Mouse (Mus musculus) forebrain, embryonic 12.5 days (tissue): ENCODE data around the gene Celsr3. TPM values are rescaled to one million over a fixed set of nuclear protein-coding genes. Genes with fewer than 3 reads are reported as not detected.

Experiments used
- ATAC-seq: fragments of 200-750 bp; cut with Nextera tagmentation; 2 replicates; pipeline ENCODE4 v1.8.0; 2017; ENCODE audit warnings: moderate TSS enrichment; ENCODE audit not compliant: low FRiP score
- H3K27ac ChIP-seq: fragments of 300-500 bp; sonication (generic); 2 replicates; pipeline ENCODE4 v1.5.1; 2016; ENCODE audit warnings: mild to moderate bottlenecking
- H3K27me3 ChIP-seq: fragments of 300-500 bp; sonication (generic); 2 replicates; pipeline ENCODE4 v1.6.1; 2016; ENCODE audit warnings: mild to moderate bottlenecking
- H3K36me3 ChIP-seq: fragments of 300-500 bp; sonication (generic); replicated peaks from 2 replicates; pipeline ENCODE4 v1.6.1; 2016; ENCODE audit warnings: mild to moderate bottlenecking
- H3K4me1 ChIP-seq: fragments of 300-500 bp; sonication (generic); 2 replicates; pipeline ENCODE4 v1.6.1; 2016
- H3K4me2 ChIP-seq: fragments of 300-500 bp; sonication (generic); 2 replicates; pipeline ENCODE4 v1.6.1; 2016; ENCODE audit warnings: mild to moderate bottlenecking, moderate library complexity
- H3K4me3 ChIP-seq: fragments of 300-500 bp; sonication (generic); replicated peaks from 2 replicates; pipeline ENCODE4 v1.5.1; 2016; ENCODE audit warnings: mild to moderate bottlenecking
- H3K9ac ChIP-seq: fragments of 300-500 bp; sonication (generic); 2 replicates; pipeline ENCODE4 v1.6.1; 2016; ENCODE audit warnings: mild to moderate bottlenecking
- H3K9me3 ChIP-seq: fragments of 300-500 bp; sonication (generic); 2 replicates; pipeline ENCODE4 v1.6.1; 2016
- WGBS: fragments of 180-500 bp; shearing (Covaris S2); methylation state at CpG from one replicate; pipeline ENCODE4 v1.1.7; 2016; 5-methylcytosine and 5-hydroxymethylcytosine counted together
- polyA plus RNA-seq: library from polyadenylated mRNA; unstranded; fragments of >200 nt; fragmentation: Nextera tagmentation; extraction: Ambion mirVana; gene quantifications from 2 replicates; pipeline ENCODE4 v1.2.1, GENCODE M21; 2016

Gene Celsr3
- polyA plus RNA-seq, 1 experiment from 2014 or later: 13.0 TPM

DNA sequence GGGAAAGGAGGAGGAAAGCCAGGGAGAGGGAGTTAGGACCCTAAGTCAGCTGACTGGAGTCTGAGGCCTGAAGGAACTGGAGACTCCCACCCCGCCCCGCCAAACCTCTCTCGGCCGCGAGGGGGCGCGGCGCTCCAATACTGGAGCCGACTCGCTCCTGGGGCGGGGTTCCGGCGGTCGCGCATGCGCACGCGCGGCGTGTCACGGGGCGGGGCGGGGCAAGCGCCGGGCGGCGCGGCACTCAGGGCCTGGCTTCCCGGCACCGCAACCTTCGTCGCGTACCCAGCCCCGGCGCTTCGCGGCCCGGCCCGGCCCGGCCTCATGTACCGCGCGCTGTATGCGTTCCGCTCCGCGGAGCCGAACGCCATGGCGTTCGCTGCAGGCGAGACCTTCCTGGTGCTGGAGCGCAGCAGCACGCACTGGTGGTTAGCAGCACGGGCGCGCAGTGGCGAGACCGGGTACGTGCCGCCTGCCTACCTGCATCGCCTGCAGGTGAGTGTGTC lies 17.9 kb upstream of the Celsr3 start, which contains the start of gene Nckipsd:
Gene Nckipsd, plus strand, starts transcription at position 206 of the 503 bp plus-strand sequence.
- Histone ChIP-seq H3K9me3 (no peaks in the 10 kb centered on the region), H3K4me2 (peak within 1 kb of the TSS; percentile 87), H3K27me3 (no peaks in the 10 kb centered on the region; the same call in 1 of the 2 replicates), H3K9ac (peak within 1 kb of the TSS; percentile 92), H3K4me1 (peaks cover 15% of the 10 kb centered on the region), H3K27ac (peak within 1 kb of the TSS; percentile 38; the same call in 1 of the 2 replicates), H3K4me3 (peak within 1 kb of the TSS; percentile 79), H3K36me3 (peaks cover 59% of the 10 kb centered on the region)
- under 1% methylated on average over 60 of the region's 62 CpGs for WGBS
- ATAC-seq: peak; percentile 90

GRCm38 (mm10) chr9:108809188-108809587 lies 16.9 kb upstream of the Celsr3 start:
- peak overlapping the region; percentile 92 for H3K9ac ChIP-seq
- H3K27me3 ChIP-seq: no peaks in the 10 kb centered on the region; the same call in 1 of the 2 replicates
- no peak overlapping the region for H3K27ac ChIP-seq
- H3K4me2 ChIP-seq: peak overlapping the region; percentile 87
- no peak for ATAC-seq
- peaks cover 15% of the 10 kb centered on the region for H3K4me1 ChIP-seq
- WGBS: 67% methylated on average over 5 of the region's 5 CpGs
- H3K9me3 ChIP-seq: no peaks in the 10 kb centered on the region
- peak overlapping the region; percentile 79 for H3K4me3 ChIP-seq
- H3K36me3 ChIP-seq: peaks cover 57% of the 10 kb centered on the region

DNA sequence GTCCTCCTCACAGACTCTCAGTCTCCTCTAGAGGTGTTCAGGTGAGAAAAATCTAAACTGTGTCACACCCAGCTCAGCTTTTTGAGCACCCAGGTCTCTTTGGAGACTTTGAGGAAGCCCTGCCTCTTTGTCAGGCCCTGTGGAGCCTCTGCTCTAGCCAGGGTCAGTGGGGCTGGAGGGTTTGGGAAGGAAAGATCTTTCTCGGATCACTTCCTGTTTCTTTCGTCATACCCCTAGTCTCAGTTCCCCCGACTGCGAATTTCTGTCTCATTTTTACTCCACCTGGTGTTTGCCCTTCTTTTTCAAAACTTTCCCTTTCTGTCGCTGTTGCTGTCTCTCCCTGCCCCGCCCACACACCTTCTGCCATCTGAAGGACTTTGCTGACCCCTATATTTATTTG lies 16.4 kb upstream of the Celsr3 start:
- ATAC-seq: no peak
- Histone ChIP-seq H3K27ac (no peak overlapping the region), H3K4me1 (peaks cover 15% of the 10 kb centered on the region), H3K9ac (peak overlapping the region; percentile 92; the same call in 1 of the 2 replicates), H3K4me2 (no peak overlapping the region), H3K27me3 (no peaks in the 10 kb centered on the region; the same call in 1 of the 2 replicates), H3K9me3 (no peaks in the 10 kb centered on the region), H3K4me3 (no peak overlapping the region), H3K36me3 (peaks cover 57% of the 10 kb centered on the region)
- WGBS: 77% methylated on average over 6 of the region's 6 CpGs

DNA sequence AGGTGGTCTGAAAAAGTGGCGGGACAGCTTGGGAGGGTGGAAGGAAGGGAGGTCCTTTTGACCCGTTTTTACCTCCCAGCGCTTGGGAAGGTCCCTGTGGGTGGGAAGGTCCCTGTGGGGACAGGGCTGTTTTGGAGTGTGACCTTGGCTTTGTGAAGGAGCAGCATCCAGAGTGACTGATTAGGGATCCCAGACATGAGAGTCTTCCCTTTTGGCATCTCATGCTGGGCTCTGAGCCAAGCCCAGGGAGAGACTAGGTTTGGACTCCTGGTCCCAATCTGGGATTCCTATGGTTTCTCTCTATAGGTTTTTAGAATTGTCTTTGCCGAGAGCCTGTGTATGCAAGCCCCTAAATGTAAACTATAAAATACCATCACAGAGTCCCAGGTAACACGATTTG lies 15.6 kb upstream of the Celsr3 start:
- Histone ChIP-seq H3K27ac (no peak overlapping the region), H3K27me3 (no peaks in the 10 kb centered on the region; the same call in 1 of the 2 replicates), H3K9me3 (no peaks in the 10 kb centered on the region), H3K4me2 (no peak overlapping the region), H3K4me3 (no peak overlapping the region), H3K36me3 (peaks cover 57% of the 10 kb centered on the region), H3K4me1 (peaks cover 15% of the 10 kb centered on the region), H3K9ac (no peak overlapping the region)
- no peak for ATAC-seq
- 91% methylated on average over 5 of the region's 5 CpGs for WGBS

- H3K27me3 ChIP-seq: no peaks in the 10 kb centered on the region
- no peak overlapping the region for H3K4me2 ChIP-seq
- no peak overlapping the region for H3K9ac ChIP-seq
- no peak for ATAC-seq
- no peak overlapping the region for H3K4me3 ChIP-seq
- 94% methylated on average over 7 of the region's 7 CpGs for WGBS
- no peaks in the 10 kb centered on the region for H3K9me3 ChIP-seq
- no peaks in the 10 kb centered on the region for H3K4me1 ChIP-seq
- peaks cover 55% of the 10 kb centered on the region for H3K36me3 ChIP-seq
- no peak overlapping the region for H3K27ac ChIP-seq
Observed at GRCm38 (mm10) chr9:108815557-108815956, 10.6 kb upstream of the Celsr3 start.

GRCm38 (mm10) chr9:108819495-108819894 lies 6.6 kb upstream of the Celsr3 start:
- Histone ChIP-seq H3K4me2 (no peak overlapping the region), H3K9me3 (no peaks in the 10 kb centered on the region)
- WGBS: 60% methylated on average over 3 of the region's 3 CpGs

GRCm38 (mm10) chr9:108820077-108820476 lies 6.0 kb upstream of the Celsr3 start:
- H3K27me3 ChIP-seq: peaks cover 25% of the 10 kb centered on the region
- WGBS: 70% methylated on average over 5 of the region's 5 CpGs

More at GRCm38 (mm10) chr9:108819495-108819894, 6.6 kb upstream of the Celsr3 start:
- H3K27me3 ChIP-seq: peaks cover 19% of the 10 kb centered on the region
- no peak for ATAC-seq
- H3K4me3 ChIP-seq: no peak overlapping the region
- H3K9ac ChIP-seq: no peak overlapping the region
- peaks cover 6% of the 10 kb centered on the region for H3K4me1 ChIP-seq
- no peak overlapping the region for H3K27ac ChIP-seq
- H3K36me3 ChIP-seq: peaks cover 27% of the 10 kb centered on the region

GRCm38 (mm10) chr9:108824144-108824685 lies 1.9 kb upstream of the Celsr3 start:
- peak overlapping the region; percentile 54; the same call in 1 of the 2 replicates for H3K27ac ChIP-seq
- H3K27me3 ChIP-seq: peaks cover 63% of the 10 kb centered on the region
- peaks cover 13% of the 10 kb centered on the region for H3K36me3 ChIP-seq
- ATAC-seq: no peak
- peak overlapping the region; percentile 27; the same call in 1 of the 2 replicates for H3K9ac ChIP-seq
- H3K4me3 ChIP-seq: peak overlapping the region; percentile 69
- H3K4me1 ChIP-seq: peaks cover 35% of the 10 kb centered on the region
- H3K9me3 ChIP-seq: no peaks in the 10 kb centered on the region
- WGBS: 4% methylated on average over 25 of the region's 25 CpGs
- peak overlapping the region; percentile 82 for H3K4me2 ChIP-seq

More at GRCm38 (mm10) chr9:108820077-108820476, 6.0 kb upstream of the Celsr3 start:
- H3K36me3 ChIP-seq: peaks cover 21% of the 10 kb centered on the region
- ATAC-seq: no peak
- peaks cover 9% of the 10 kb centered on the region for H3K4me1 ChIP-seq
- H3K27ac ChIP-seq: no peak overlapping the region
- H3K9ac ChIP-seq: no peak overlapping the region
- no peak overlapping the region for H3K4me3 ChIP-seq
- H3K9me3 ChIP-seq: no peaks in the 10 kb centered on the region
- no peak overlapping the region for H3K4me2 ChIP-seq

DNA sequence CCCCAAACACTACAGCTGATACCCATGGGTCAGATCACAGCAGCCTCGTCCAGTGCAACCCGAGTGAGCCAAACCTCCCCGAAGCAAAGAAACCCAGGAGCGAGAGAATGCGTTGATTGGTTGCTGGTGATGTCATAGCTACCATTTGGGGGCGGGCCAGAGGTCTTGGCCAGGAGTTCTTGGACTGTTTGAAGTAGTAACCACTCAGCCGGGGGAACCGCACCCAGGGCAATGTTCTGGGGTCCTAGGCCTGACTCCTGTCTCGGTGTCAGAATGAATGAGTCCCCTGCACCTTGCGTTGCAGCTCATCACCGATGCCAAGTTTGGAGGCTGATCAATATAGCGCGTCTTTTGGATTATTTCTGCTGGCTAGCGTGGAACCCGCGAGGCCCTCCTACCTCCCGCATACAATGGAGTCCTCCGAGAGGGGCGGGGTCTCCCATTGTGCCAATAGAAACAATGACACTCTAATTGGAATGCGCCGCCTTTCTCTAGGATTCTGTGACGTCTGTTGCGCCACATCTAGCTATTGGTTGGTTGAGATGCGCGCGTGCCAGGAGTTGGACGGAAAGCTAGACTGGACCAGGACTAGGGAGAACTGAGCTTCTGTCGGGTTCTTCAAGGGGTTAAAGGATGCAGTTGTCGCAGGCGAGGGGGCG lies 1.2 kb upstream of the Celsr3 start:
- peak; percentile 87 for ATAC-seq
- no peaks in the 10 kb centered on the region for H3K9me3 ChIP-seq
- H3K27ac ChIP-seq: peak overlapping the region; percentile 54; the same call in 1 of the 2 replicates
- WGBS: under 1% methylated on average over 31 of the region's 31 CpGs
- H3K36me3 ChIP-seq: peaks cover 16% of the 10 kb centered on the region
- H3K4me3 ChIP-seq: peak overlapping the region; percentile 69
- peak overlapping the region; percentile 82 for H3K4me2 ChIP-seq
- peak overlapping the region; percentile 27; the same call in 1 of the 2 replicates for H3K9ac ChIP-seq
- H3K4me1 ChIP-seq: peaks cover 35% of the 10 kb centered on the region
- H3K27me3 ChIP-seq: peaks cover 69% of the 10 kb centered on the region

GRCm38 (mm10) chr9:108826700-108827340 lies 700 bp downstream of the Celsr3 start:
- H3K4me1 ChIP-seq: peaks cover 51% of the 10 kb centered on the region
- ATAC-seq: peak; percentile 10; the same call in 1 of the 2 replicates

DNA sequence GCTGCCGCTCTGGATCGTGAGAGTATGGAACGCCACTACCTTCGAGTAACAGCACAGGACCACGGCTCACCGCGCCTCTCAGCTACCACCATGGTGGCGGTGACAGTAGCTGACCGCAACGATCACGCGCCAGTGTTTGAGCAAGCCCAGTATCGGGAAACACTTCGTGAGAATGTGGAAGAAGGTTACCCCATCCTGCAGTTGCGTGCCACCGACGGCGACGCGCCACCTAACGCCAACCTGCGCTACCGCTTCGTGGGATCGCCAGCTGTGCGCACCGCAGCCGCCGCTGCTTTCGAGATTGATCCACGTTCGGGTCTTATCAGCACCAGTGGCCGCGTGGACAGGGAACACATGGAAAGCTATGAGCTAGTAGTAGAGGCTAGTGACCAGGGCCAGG lies 1.3 kb downstream of the Celsr3 start:
- Histone ChIP-seq H3K9me3 (no peaks in the 10 kb centered on the region), H3K27ac (no peak overlapping the region), H3K36me3 (peaks cover 21% of the 10 kb centered on the region), H3K4me2 (peak overlapping the region; percentile 82), H3K4me1 (peaks cover 58% of the 10 kb centered on the region), H3K4me3 (peak overlapping the region; percentile 69), H3K9ac (peak overlapping the region; percentile 77), H3K27me3 (peaks cover 93% of the 10 kb centered on the region)
- ATAC-seq: no peak
- WGBS: 12% methylated on average over 34 of the region's 34 CpGs

More at GRCm38 (mm10) chr9:108826700-108827340, 700 bp downstream of the Celsr3 start:
- Histone ChIP-seq H3K9ac (peak overlapping the region; percentile 77), H3K4me3 (peak overlapping the region; percentile 69), H3K27ac (peak overlapping the region; percentile 69), H3K4me2 (peak overlapping the region; percentile 82), H3K9me3 (no peaks in the 10 kb centered on the region), H3K36me3 (peaks cover 17% of the 10 kb centered on the region), H3K27me3 (peaks cover 87% of the 10 kb centered on the region)
- 2% methylated on average over 39 of the region's 39 CpGs for WGBS

- WGBS: 60% methylated on average over 18 of the region's 18 CpGs
- H3K9ac ChIP-seq: no peak overlapping the region
- H3K36me3 ChIP-seq: peaks cover 25% of the 10 kb centered on the region
- H3K9me3 ChIP-seq: no peaks in the 10 kb centered on the region
- peak overlapping the region; percentile 69 for H3K4me3 ChIP-seq
- H3K4me1 ChIP-seq: peaks cover 62% of the 10 kb centered on the region
- peaks cover 95% of the 10 kb centered on the region for H3K27me3 ChIP-seq
- peak overlapping the region; percentile 82 for H3K4me2 ChIP-seq
- H3K27ac ChIP-seq: no peak overlapping the region
- ATAC-seq: no peak
Observed at GRCm38 (mm10) chr9:108827906-108828305, 1.8 kb downstream of the Celsr3 start.
